Mouse (Mus musculus) left cerebral cortex, postnatal 14 days (tissue): ENCODE results near the gene Syna. TPM values are rescaled to one million over a fixed set of nuclear protein-coding genes. Genes with fewer than 3 reads are reported as not detected.
A peak's percentile ranks its signal among the peaks of the same experiment; 100 is the strongest.

Experiments
- DNase-seq, 2 experiments: peaks; one replicate each; pipeline ENCODE4 v3.0.0; 2021 to 2022; ENCODE audit warnings: low spot score in 2 of 2, mixed read lengths in 1 of 2
- intact Hi-C: fragments of 180-260 bp; cut with DNase I; formaldehyde crosslinking; loops from one replicate; pipeline ENCODE4 v1.15.1; 2025
- total RNA-seq, 2 experiments: library from RNA; stranded (reverse); gene quantifications; 2 replicates each; pipeline ENCODE4 v1.2.3; 2021

Gene Syna
- total RNA-seq, 2 experiments from 2014 or later, result 0.32 TPM; not detected in 1

DNA sequence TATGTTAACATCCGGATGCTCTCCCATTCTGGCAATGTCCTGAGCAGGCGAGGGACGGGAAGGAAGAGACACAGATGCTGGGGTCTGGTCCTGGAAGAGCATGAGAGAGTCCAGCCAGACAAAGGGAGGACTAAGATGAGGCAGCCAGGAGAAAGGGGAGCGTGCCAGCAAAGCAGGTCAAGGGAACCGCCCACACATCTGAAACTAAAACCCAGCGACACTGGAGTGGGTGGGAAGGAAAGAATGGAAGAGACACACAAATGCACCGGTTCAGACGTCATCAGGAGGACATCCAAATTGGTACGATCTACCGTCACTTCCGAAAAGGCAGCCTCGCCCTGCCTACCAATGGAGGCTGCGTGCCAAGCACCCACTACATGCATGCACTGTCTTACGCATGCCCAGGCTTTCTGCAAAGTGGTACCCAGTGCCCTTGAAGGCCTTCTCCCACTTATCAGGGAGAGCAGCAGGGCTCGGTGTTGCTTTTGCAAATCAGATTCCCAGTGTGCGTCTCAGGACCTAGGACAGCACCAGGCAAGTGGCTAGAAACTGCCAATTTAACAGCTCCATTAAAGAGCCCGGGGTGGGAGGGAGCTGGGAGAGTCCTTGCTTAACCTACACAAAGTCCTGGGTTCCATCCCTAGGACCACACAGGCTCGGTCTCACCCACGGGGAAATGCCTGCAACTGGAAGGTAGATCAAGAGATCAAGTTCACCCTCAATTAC lies 15.3 kb downstream of the Syna start:
- intact Hi-C loops, result loop anchor here (5.0 kb wide), 1 partner anchor 37 kb away; no protein-coding TSS in a partner anchor
- peak; percentile 59 to 65 for DNase-seq

DNA sequence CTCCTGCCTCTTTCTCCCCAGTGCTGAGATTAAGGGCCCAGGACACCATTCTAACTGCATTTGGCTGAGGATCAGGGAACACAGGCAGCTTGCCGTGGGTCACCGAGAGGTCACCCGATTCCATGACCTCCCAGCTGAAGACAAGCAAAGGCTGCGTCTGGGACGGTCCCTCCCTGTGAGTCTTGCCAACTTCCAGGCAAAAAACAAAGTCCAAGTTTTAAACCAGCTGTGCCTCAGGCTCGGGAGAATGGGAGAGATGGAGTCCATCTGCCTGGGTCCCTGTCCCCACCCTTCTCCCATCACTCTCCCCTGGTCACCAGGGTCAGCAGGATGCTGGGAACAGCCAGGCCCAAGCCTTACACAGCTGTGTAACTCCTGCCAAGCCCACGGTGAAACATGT lies 18.3 kb downstream of the Syna start:
- no peak for DNase-seq

DNA sequence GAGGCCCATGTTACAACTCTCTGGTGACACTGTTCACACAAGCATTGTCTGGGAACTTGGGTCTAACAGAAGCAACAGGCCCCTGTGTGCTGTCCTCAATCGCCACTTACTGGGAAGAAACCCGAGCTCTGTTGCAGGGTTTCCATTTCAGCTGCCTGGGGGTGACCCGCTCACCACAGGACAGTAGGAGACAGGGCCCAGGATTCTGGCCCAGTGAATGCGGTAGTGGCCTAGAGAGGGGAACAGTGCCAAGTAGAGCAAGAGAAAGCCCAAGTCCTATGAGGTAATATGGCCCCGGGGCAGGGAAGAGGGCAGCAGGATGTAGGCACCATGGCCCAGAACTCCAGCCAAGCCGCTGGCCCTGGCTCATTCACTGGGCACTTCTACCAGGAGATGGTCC lies 19.1 kb downstream of the Syna start:
- intact Hi-C loops, result no loop called here

More for the DNA sequence above, 18.3 kb downstream of the Syna start:
- intact Hi-C loops, result no loop called here

DNA sequence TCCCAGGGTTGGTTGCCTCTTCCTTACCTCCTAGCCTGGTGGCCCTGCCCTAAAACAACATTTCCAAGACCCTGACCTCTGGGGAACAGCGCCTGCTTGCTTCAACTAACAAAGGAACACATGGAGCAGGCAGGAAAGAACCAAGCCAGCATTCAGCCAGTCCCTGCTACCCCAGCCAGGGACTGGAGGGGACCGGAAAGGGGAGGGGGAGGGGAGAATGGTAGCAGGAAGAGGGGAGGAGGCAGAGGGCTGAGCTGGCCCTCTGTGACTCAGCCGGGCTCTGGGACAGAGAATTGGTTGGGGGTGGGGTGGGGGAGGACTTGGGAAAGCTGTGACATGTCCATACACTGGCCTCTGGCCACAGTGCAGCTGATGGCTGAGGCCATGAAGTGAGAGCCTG lies 20.1 kb downstream of the Syna start:
- no peak for DNase-seq
- intact Hi-C loops, result no loop called here

More for the DNA sequence above, 19.1 kb downstream of the Syna start:
- DNase-seq, result no peak

DNA sequence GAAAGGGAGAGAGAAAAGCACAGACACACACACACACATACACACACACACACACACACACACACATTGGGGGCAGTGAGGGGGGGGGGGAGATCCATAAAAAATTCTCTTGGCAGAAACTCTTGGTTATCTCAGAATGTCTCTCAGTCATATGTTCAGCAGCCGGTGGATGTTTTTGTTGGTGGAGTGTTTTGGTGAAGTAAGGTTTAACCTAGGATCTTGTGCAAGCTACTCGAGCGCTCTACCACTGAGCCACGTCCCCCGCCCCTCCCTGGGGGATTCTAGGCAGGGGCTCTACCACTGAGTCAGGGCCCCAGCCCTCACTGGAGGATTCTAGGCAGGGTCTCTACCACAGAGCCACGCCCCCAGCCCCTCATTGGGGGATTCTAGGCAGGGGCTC lies 23.9 kb downstream of the Syna start:
- no peak for DNase-seq
- intact Hi-C loops, result no loop called here

DNA sequence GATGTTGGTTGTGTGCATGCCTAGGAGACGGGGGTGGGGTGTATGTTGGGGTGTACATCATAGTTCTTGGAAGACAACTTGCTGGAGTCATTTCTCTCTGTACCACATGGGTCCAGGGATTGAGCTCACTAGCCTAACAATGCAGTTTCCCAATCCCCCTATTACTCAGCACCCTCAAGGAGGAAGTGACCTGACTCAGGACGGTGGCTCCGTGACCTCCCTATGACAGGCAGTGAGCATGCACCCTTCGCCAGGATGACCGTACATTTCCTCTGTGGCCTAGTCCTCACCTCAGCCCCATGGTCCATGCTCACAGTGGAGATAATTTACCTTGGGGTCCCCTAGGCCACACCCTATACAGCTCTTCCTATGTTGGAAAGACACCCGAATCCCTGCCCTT lies 27.6 kb downstream of the Syna start:
- DNase-seq, result no peak
- intact Hi-C loops, result no loop called here

DNA sequence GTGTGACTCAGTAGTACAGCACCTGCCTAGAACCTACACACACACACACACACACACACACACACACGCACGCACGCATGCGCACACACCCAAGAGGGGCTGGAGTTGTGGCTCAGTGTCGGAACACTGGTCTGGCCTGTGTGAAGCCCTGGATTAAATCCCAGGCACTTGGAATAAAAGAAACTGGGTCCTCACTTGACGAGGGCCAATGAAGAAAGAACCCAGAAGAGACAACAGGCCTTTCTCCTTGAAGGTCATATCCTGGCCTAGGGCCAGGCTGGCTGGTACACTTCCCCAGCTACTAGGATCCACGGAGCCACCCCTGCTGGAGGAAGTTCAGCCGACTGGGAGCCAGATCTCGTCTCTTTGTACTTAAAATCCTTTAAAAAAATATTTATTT lies 28.4 kb downstream of the Syna start:
- peak; percentile 63 to 79 for DNase-seq
- intact Hi-C loops, result no loop called here

DNA sequence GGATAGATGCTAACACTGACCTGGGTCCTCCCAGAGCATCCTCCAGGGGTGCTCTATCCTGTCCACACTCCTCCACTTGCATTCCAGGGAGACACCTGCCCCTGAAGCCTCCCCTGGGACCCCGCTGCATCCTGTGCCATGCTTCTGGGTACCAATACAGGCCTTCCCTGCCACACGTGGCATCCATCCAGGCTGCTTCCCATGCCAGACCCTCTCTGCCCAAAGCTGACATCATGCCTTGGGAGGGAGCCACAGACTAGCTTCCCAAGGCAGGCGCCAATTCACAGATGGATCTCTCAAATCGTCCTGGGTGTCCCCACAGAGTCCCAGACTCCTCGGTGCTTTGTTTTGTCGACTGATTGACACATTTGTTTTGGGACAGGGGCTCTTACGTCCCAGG lies 29.1 kb downstream of the Syna start:
- intact Hi-C loops, result no loop called here
- peak; percentile 74 to 87 for DNase-seq

DNA sequence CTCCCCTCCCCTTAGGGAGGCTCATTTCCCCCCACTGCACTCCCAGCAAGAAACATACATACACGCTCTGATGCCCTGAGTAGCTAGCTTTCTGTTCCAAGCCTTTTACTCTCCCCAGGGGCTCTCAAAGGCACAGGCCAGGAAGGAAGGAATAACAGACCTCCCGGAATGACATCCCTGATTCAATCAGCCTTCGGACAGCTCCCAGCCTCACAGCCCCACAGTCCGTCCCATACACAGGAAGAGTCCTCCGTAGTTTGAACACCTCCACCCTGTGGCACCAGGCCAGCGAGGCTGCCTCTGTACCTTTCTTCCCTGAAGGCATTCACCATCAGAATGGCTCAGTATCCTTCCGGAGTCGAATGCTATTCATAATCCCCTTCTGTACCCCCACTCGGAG lies 31.5 kb downstream of the Syna start:
- DNase-seq, result no peak
- intact Hi-C loops, result no loop called here

DNA sequence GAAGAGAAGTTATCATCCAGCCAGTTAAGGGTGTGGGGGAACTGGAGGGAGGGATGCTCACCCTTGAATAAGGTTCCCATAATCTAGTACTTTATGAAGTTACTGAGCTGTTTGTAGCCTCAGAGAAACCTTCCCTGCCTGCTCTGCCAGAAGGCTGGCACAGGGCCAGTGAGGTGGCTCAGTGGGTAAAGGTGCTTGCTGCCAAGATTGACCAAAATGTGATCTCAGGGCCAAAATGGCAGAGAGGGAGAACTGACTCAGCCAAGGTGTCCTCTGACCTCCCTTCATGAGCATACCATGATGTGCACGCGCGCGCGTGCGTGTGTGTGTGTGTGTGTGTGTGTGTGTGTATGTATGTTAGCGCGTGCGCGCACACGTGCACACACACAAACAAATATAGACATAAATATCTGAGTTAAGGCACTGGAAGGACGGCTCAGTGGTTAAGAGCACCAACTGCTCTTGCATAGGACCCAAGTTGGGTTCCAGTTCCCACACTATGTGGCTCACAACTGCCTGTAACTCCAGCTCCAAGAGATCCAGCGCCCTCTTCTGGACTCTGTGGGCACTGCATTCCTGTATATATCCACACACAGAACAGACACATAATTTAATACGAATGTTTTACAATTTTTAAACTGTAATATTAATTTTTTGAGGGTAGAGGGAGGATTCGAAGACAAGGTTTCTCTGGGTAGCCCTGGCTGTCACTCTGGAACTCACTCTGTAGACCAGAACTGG lies 33.8 kb downstream of the Syna start:
- intact Hi-C loops, result no loop called here
- no peak for DNase-seq

DNA sequence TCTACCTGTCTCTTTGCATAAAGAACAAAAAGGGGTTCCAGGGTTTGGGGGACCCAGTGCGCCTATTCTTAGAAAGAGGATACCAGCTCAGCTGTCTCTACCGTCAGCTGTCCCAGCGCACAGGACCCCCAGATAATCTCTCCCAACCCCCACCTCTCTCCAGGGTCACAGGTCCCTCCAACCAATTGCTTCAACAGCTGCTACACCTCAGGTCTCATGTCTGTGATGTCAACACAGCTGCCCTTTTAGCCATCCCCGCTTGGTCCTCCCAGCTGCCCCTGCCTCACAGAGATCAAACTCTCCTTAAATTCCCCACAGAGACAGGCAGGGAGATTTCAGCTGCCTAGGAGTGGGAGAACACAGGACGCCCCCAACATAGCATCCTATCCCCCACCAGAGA lies 36.2 kb downstream of the Syna start:
- intact Hi-C loops, result no loop called here
- DNase-seq, result no peak

DNA sequence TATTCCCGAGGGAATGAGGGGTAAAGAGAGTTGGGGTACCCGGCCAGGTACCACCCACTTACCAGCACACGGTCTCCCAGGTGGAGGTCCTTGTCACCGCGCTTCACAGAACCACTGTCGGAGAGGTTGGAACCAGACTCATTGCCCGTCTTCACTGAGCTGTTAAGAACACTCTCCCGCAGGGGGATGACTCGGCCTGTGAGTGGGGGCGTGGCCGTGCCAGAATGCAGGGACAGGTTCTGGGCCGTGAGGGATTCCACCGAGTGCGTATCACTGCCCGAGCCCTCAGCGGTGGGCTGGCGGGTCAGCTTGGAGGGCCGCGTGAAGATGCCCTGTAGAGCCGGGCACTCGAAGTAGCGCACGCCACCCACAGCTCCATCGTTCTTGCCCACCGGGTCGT lies 37.4 kb downstream of the Syna start:
- DNase-seq, result no peak
- intact Hi-C loops, result no loop called here

DNA sequence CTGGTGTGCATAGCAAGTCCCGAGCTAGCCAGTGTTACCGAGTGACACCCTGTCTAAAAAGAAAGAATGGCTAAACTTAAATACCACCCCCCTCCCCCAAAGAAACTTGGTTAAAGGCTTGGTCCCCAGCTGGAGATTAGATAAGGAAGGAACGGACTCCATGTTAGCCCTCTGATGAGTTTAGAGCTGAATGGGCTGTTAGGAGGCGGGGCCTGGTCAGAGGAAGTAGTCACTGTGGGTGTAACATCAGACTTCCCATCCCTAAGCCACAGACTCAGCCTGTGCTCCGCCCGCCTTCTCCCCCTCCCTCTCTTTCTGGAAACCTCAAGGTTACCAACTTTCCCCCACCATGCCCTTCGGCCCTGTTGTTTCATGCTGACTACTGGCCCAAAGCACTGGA lies 38.2 kb downstream of the Syna start:
- intact Hi-C loops, result no loop called here
- no peak for DNase-seq

DNA sequence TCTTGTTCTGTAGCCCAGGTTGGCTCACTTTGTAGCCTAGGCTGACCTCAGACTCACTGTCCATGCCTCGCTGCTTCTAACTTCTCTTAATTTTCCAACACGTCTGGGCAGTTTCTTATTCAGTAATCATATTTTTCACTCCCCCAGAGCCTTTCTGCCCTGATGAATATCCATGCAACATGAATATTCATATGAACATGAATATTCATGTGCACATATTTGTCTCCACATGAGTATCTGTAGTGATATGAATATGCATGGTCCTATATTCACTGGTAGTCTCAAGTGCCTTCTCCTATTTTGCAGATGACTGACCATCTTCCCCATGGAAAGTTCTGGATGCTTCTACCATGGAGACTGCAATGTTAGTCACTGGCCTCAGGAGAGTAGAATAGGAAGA lies 38.8 kb downstream of the Syna start:
- intact Hi-C loops, result no loop called here
- no peak for DNase-seq

DNA sequence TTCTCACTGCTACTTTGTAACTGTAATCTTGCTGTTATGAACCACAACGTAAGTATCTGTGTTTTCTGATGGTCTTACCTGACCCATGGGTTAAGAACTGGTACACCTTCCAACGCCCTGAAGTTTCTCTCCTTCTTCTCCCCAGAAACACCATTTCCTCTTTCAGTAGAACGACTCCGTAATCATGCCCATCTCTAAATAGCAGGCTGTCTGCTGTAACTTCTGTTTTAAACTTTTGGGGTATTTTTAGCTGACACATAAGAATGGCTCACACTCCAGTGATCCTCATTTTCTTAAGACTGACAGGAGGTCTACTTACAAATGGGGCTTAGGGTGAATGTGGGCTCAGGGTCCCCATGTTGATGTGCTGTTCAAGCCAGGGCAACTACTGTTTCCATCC lies 39.9 kb downstream of the Syna start:
- intact Hi-C loops, result no loop called here
- DNase-seq, result no peak

DNA sequence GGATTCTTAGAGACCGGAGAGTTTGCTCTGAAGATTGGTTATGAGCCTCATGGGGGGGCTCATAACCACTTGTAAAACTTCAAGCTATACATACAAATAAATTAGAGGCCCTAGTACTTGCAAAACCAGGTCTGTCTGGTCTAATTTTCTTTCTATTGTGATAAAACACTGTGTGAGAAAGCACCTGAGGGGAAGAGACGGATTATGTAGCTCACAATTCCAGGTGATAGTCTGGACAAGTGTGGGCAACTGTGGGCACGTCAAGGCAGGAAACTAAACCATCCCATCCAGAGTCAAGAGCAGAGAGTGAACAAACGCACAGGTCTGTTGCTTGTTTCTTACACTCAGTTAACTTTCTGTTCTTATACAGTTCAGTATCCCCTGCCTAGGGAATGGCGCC lies 40.5 kb downstream of the Syna start:
- intact Hi-C loops, result no loop called here

DNA sequence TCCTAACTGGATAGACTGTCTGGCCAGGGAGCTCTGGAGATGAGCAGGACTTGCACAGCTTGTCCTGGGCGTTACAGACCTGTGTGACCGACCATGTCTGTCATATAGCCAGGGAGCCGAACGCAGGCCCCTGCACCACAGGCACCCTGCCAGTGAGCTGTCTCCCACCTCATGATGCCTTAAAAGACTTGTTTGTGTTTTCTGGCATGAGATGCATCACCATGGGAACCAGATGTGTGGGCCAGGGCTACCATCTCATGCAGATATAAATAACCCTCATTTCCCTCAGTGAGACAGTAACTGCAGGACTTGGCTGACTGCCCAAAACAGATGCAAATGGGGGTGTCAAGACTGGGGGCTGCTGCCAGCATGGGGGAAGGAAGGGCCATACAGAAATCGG lies 47.9 kb downstream of the Syna start:
- DNase-seq, result peak; percentile 83 to 88
- intact Hi-C loops, result no loop called here

More for the DNA sequence above, 40.5 kb downstream of the Syna start:
- DNase-seq, result no peak

DNA sequence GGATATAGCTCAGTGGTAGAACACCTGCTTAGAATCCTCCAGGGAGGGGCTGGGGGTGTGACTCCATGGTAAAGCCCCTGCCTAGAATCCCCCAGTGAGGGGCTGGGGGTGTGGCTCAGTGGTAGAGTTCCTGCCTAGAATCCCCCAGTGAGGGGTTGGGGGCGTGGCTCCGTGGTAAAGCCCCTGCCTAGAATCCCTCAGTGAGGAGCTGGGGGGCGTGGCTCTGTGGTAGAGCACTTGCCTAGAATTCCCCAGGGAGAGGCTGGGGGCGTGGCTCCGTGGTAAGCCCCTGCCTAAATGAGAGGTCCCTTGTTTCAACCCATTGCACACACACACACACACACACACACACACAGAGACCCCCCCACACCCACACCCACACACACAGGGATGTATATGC lies 49.7 kb downstream of the Syna start:
- DNase-seq, result no peak
- intact Hi-C loops, result no loop called here

DNA sequence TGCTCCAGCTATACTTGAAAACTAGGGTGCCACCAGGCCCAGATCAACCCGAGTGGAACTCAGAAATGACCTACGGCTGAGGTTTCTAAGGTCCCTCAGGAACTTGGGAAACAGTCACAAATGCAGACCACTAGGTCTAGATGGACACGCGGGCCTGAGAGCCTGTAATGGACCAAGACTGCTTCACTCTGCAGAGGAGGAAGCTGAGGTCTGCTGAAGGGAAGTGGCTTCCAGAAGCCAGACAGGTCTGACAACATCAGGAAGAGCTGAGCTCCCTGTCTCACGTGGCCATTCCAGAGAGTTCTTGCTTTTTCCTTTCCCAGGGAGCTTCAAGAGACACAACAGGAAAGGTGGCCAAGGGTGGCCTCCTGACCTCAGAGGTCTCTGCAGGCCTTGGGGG lies 51.0 kb downstream of the Syna start:
- intact Hi-C loops, result loop anchor here (5.0 kb wide), 2 partner anchors 38 to 73 kb away; partner anchors contain the start of gene Rfc2
- DNase-seq, result no peak
